Mouse (Mus musculus) cerebellum, adult 2 months (tissue): ENCODE results near the gene Adgrl2. TPM values are rescaled to one million over a fixed set of nuclear protein-coding genes. Genes with fewer than 3 reads are reported as not detected.

Experiments used
- DNase-seq, 2 experiments: peaks; one replicate each; pipeline ENCODE4 v3.0.0; 2021
- H3K27ac ChIP-seq: fragments of 200-500 bp; 2 replicates; pipeline ENCODE4 v1.5.1; 2012; ENCODE audit warnings: low read length, control low read depth, inconsistent platforms; ENCODE audit not compliant: insufficient read depth
- H3K27me3 ChIP-seq: fragments of 200-500 bp; 2 replicates; pipeline ENCODE4 v1.6.1; 2012; ENCODE audit warnings: inconsistent platforms, mild to moderate bottlenecking, low read length, moderate library complexity; ENCODE audit not compliant: control insufficient read depth, insufficient read depth
- H3K4me1 ChIP-seq: fragments of 200-500 bp; 2 replicates; pipeline ENCODE4 v1.6.1; 2011; ENCODE audit warnings: low read length; ENCODE audit not compliant: control insufficient read depth, insufficient read depth
- H3K4me3 ChIP-seq: fragments of 200-500 bp; replicated peaks from 2 replicates; pipeline ENCODE3; 2011; ENCODE audit warnings: mild to moderate bottlenecking, low read depth, low read length, control low read depth; ENCODE audit not compliant: insufficient read depth
- CTCF ChIP-seq: fragments of 200-500 bp; IDR thresholded peaks from 2 replicates; pipeline ENCODE4 v1.5.1; 2011; ENCODE audit warnings: low read depth, mild to moderate bottlenecking, control low read depth, low read length, moderate library complexity, borderline replicate concordance; ENCODE audit not compliant: insufficient read depth
- POLR2A ChIP-seq: fragments of 200-500 bp; IDR thresholded peaks from 2 replicates; pipeline ENCODE4 v1.6.1; 2011; ENCODE audit warnings: low read length, control low read depth, borderline replicate concordance; ENCODE audit not compliant: insufficient read depth
- WGBS: fragments of 180-500 bp; shearing (Covaris S2); methylation state at CpG from one replicate; pipeline ENCODE4 v1.1.7; 2018; 5-methylcytosine and 5-hydroxymethylcytosine counted together
- polyA plus RNA-seq: library from polyadenylated mRNA; depleted of rRNA; stranded (reverse); fragments of >200 nt; gene quantifications from 2 replicates; pipeline ENCODE4 v1.2.3, GENCODE M21; 2012

Adgrl2 gene
- polyA plus RNA-seq, 1 experiment, result 39.1 TPM

- Histone ChIP-seq H3K4me3 (no peak overlapping the region), H3K27me3 (no peaks in the 10 kb centered on the region), H3K4me1 (no peaks in the 10 kb centered on the region), H3K27ac (no peak overlapping the region)
- WGBS, result 94% methylated on average over 7 of the region's 7 CpGs
- DNase-seq, result no peak
- TF ChIP-seq CTCF, result no peak
- no peak for TF ChIP-seq POLR2A
Measured at GRCm38 (mm10) chr3:148866053-148866452, 124.3 kb downstream of the Adgrl2 start.

DNA sequence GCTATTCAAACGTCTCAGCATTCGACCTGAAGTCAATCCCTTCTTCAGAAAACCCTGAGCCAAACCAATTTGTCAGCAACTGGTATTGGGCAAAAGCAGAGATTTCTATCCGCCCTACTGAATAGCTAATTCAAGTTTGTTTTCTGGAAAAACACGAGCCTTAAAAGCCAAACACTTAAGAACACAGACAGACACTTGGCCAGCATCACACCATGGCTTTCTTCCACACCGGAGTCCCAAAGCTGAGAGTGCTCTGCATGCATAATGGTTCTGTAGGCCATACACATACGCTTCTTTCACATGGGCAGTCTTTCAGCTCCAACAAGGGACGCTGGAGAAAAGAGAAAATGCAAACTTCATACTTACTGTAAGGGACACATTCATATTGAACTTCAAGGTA lies 125.1 kb downstream of the Adgrl2 start:
- H3K27ac ChIP-seq, result no peak overlapping the region
- DNase-seq, result no peak
- H3K4me1 ChIP-seq, result no peaks in the 10 kb centered on the region
- 37% methylated on average over 7 of the region's 7 CpGs for WGBS
- TF ChIP-seq POLR2A (no peak), CTCF (no peak)
- no peak overlapping the region for H3K4me3 ChIP-seq
- H3K27me3 ChIP-seq, result no peaks in the 10 kb centered on the region

- no peak for DNase-seq
- TF ChIP-seq POLR2A, result no peak
- no peak for TF ChIP-seq CTCF
- H3K27me3 ChIP-seq, result no peaks in the 10 kb centered on the region
- 67% methylated on average over 7 of the region's 7 CpGs for whole genome bisulfite sequencing
- H3K4me3 ChIP-seq, result no peak overlapping the region
- no peaks in the 10 kb centered on the region for H3K4me1 ChIP-seq
- H3K27ac ChIP-seq, result no peak overlapping the region
Measured at GRCm38 (mm10) chr3:148861860-148862259, 128.5 kb downstream of the Adgrl2 start.

DNA sequence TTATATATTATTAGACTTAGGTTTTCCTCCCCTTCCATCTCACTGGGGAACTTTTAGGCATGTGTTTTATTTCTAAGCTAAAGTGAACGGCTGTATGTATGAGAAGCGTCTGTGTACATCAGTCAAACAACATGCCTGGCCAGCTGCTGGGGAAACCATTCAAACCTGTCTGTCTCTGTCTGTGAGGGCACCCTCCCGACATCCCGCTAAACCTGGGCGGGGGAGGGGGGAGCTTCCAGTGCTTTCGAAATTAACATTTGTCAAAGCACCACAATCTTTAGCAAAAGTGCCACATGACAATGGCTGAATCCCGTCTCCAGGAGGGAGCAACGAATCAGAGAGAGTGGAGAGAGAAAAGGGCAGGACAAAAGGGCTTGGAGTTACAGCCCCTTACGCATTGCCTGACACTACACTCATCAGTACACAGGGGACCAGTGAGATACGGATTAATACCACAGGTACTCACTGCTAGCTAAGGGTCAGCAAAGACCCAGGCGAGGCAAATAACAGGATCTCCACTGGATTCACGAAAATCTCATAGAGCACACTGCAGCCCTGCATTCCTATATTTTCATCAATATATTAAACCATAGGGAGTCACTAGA lies 135.9 kb downstream of the Adgrl2 start:
- no peak overlapping the region for H3K4me3 ChIP-seq
- DNase-seq, result no peak
- WGBS, result 27% methylated on average over 12 of the region's 12 CpGs
- TF ChIP-seq CTCF (no peak), POLR2A (no peak)
- no peak overlapping the region for H3K27ac ChIP-seq
- H3K27me3 ChIP-seq, result no peaks in the 10 kb centered on the region
- H3K4me1 ChIP-seq, result no peaks in the 10 kb centered on the region

GRCm38 (mm10) chr3:148853372-148853771 lies 137.0 kb downstream of the Adgrl2 start:
- no peak overlapping the region for H3K27ac ChIP-seq
- no peak overlapping the region for H3K4me3 ChIP-seq
- H3K4me1 ChIP-seq, result no peaks in the 10 kb centered on the region
- no peaks in the 10 kb centered on the region for H3K27me3 ChIP-seq
- 20% methylated on average over 8 of the region's 8 CpGs for WGBS
- no peak for DNase-seq
- TF ChIP-seq CTCF (no peak), POLR2A (no peak)

- no peak for TF ChIP-seq POLR2A
- no peaks in the 10 kb centered on the region for H3K27me3 ChIP-seq
- WGBS, result 62% methylated on average over 12 of the region's 12 CpGs
- H3K4me3 ChIP-seq, result no peak overlapping the region
- H3K27ac ChIP-seq, result no peak overlapping the region
- DNase-seq, result no peak
- no peaks in the 10 kb centered on the region for H3K4me1 ChIP-seq
Measured at GRCm38 (mm10) chr3:148852556-148852955, 137.8 kb downstream of the Adgrl2 start.

- no peak for DNase-seq
- 87% methylated on average over 4 of the region's 4 CpGs for WGBS
- Histone ChIP-seq H3K27ac (no peak overlapping the region), H3K27me3 (no peaks in the 10 kb centered on the region), H3K4me3 (no peak overlapping the region), H3K4me1 (no peaks in the 10 kb centered on the region)
- no peak for TF ChIP-seq POLR2A
- TF ChIP-seq CTCF, result no peak
Measured at GRCm38 (mm10) chr3:148850821-148851220, 139.5 kb downstream of the Adgrl2 start.

DNA sequence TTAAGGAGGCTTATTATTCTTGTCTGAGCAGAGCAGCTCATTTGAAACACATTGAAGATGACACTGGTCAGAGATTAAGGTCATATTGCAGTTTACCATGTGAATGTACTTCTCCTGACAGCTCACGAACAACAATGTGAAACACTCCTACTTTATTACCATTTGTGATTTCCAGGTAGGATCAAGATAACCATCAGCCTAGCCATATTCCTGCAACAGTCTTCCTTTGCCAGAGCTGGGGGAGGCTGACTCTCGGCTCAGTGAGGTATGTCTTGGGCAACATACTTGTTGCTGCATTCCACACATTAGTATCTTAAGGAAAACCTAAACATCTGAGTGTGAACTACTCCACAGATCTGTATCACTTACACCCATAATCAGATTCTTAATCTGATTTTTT lies 142.0 kb downstream of the Adgrl2 start:
- WGBS, result 95% methylated on average over 2 of the region's 2 CpGs
- TF ChIP-seq CTCF (no peak), POLR2A (no peak)
- H3K4me1 ChIP-seq, result no peaks in the 10 kb centered on the region
- no peak overlapping the region for H3K4me3 ChIP-seq
- H3K27ac ChIP-seq, result no peak overlapping the region
- H3K27me3 ChIP-seq, result no peaks in the 10 kb centered on the region
- no peak for DNase-seq
